Mouse (Mus musculus) B cell, adult 2 months (primary cell): Measurements from ENCODE around the gene Ezr.
"Not testable (repeated sequence)": the region's sequence is repeated elsewhere in the genome, so short reads cannot be mapped to it uniquely, and the experiment has no call there.

ENCODE experiments used
- DNase-seq, 2 experiments: peaks; one replicate each; pipeline ENCODE4 v3.0.0; 2022

The Ezr gene

DNA sequence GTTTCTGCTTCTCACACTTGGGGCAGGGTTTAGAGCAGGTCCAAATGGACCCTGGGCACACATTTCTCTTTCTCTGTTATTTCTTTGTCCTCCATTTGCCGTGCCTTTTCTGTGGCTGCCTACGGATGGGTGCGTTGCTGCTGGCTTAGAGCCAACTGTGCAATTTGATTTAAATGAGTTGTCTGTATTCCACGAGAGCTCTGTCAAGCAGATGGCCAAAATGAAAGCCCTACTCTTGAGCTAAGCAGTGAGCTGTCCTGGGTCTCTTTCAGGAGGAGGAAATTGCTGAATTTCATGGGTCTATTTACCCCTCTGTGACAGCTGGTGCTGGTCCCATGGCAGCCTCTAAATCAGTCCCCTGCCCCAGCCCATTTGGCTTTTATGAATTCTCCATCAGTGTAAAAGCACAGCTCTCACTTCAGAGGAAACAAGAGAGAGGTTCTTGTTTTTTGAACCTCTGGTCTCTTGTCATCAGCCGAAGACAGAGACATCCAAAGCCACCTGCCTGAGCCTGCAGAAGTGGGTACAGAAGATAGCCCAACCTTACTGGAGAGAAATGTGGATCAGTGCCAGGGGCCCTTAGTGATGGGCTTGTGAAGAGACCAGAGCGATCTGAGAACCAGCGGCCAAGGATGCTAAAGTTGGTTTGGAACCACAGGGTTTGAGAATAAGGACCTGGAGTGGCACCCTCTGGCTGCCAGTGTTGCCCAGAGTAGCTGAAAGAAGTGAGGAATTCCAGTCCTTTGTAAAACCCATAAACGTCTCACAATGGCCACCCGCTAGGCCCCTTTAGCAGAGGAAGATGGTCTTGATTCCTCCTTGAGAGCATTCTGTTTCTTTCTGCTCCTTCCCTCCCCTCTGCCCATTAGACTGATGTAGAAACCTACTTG, 79.0 kb downstream of the Ezr start:
- not testable (repeated sequence) for DNase-seq

DNA sequence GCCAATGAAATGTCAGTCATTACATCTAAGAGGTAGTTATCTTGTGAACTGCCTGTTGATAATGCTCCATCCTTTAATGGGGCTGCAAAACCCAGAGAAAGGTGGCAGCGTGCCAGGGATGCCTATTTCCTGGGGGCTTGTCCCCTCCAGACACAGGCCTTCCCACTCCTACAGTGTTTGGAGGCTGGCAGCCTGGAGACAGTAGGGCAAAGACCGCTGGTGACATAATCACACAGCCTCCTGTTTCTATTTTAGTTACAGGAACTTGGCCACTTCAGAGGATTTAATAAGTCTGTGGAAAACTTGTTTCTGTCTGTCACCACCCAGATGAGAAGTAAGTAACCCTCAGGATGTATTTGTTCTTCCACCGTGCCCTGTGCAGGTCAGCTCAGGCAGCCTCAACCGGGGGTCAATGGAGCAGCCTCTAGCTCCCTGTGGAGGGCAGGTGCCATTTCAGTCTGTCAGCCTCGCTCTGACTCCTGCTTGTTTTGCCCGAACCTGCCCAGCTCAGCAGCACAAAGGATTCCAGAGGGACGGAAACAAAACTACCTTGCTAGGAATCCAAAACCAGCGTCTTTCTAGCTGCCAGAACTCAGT, 79.9 kb downstream of the Ezr start:
- not testable (repeated sequence) for DNase-seq

DNA sequence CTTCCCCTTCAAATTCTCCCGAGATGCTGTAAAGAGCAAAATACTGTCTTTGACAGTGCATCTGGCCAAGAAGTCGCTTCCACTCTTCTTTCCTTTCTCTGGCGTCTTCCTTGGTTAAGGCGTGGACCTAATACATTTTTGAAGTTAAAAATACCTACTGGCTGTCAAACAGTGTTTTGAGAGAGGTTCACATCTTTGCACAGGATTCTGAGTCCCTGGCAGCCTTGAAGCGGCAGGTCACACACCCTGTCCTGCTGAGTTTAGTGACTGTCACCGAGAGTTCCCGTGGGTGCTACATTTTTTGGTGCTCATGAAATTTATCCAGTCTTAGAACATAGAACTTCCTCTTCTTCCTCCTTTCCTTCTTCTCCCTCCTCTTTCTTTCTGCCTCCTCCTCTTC, 82.5 kb downstream of the Ezr start:
- DNase-seq, result not testable (repeated sequence)

DNA sequence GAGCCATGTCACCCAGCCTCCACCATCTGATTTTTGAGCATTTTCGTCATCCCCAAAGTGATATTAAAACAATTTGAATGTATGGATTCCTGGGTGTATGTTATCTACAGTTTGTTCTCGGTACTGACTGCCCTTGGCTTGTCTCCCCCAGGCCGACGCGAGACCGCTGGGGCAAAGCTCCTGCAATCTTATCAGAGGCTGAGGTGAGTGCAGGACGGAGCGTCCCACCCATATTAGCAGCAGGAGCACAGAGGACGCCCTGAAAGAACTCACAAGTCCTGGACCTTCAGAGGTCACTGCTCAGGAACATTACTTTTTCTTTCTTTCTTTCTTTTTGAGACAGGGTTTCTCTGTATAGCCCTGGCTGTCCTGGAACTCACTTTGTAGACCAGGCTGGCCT, 83.1 kb downstream of the Ezr start:
- not testable (repeated sequence) for DNase-seq

DNA sequence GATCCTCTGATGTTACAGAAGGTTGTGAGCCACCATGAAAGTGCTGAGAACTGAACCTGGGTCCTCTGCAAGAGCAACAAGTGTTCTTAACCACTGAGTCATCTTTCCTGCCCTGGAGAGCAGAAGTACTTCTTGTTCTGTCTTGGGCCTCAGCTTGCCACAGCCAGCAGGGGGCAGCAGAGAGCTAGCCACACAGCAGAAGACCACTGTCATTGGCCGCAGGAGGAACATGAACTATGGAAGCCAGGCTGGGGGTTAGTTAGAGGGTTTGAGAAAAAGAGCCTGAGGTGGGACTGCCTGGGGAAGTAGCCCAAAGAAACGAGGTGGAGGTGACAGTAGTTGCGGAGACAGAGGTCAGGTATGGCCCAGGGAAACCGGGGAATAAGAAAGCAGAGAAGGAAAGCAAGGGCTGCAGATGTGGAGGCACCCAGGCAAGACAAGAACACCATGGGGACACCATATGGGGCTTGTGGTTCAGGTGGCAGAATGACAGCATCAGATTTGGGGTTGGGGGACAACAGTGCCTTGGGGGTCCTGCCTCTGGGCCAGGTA, 85.3 kb downstream of the Ezr start:
- DNase-seq, result peak; percentile 67 to 68

DNA sequence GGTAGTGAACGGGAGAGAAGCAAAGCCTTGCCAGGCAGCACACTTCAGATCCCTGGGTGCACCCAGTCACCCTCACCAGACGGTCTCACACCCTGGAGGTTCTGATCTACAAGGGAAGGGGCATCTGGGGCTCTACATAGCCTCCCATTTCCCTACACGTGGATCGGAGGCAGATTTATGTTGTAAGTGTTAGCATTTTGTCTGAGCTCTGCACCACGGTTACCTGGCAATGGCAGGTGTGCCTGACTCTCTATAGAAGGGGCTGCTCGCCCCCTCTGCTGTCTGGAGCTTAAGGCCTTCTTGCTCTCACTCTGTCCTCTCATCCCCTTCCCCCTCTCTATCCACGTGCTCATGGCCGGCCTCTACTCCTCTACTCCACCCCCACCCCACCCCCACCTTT, 86.1 kb downstream of the Ezr start:
- DNase-seq, result not testable (repeated sequence)

DNA sequence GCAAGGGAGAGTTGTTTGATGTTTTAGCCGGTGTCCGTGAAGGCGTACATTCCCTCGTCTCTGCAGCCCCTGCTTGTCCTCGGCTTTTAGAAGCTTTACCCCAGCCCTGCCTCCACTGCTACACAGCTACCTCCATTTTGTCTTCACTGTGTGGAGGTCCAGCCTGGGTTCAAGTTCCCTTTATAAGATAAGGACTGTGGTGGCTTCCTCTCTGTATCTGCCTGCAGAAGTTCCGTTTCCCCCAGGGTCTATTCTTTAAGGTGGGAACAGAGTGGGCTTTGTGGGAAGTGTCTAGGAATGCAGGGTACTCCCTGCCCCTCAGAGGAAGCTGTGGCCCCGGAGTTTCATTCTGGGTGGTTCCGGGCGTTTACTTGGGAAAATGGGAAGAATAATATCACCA, 86.9 kb downstream of the Ezr start:
- DNase-seq, result not testable (repeated sequence)

DNA sequence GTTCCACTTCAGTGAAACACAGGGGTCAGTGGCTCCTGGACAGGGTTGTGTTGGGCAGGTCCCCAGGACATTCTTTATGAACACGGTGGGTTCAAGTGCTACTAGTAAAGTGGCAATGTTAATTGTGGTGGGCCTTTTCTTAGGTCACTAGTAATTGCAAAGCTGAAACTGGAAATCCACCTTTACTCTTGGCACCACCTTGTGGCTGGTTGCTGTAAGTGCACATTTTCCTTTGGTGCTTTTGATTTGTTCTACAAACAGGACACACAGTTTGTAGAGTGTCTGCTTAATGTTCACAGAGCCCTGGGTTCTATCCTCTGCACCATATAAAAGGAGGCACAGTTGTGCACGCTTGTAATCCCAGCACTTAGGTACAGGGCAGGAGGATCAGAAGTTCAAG, 91.0 kb downstream of the Ezr start:
- peak; percentile 87 to 89 for DNase-seq

DNA sequence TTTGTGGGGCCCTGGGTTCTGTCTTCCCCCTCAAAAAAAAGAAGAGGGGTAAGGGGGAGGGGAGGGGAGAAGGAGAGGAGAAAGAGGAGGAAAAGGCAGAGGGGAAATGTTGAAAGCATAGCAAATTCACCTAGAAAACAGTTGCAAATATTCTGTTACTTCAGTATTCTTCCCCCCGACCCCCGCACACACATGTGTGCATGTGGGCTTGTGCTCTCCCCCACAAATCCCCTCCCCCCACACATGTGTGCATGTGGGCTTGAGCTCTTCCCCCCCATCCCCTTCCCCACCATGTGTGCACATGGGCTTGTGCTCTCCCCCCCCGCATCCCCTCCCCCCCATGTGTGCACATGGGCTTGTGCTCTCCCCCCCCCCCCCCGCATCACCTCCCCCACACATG, 93.2 kb downstream of the Ezr start:
- DNase-seq, result not testable (repeated sequence)
